Mouse (Mus musculus) thymus, adult 2 months (tissue): Measurements from ENCODE around the gene Slc2a2.

Experiments
- CTCF ChIP-seq: fragments of 200-500 bp; IDR thresholded peaks from 2 replicates; pipeline ENCODE4 v1.5.1; 2012; ENCODE audit warnings: mild to moderate bottlenecking, control low read depth, low read length, moderate library complexity, borderline replicate concordance; ENCODE audit not compliant: control insufficient read depth, poor library complexity, insufficient read depth; ENCODE audit errors: extremely low read depth
- POLR2A ChIP-seq: fragments of 200-500 bp; IDR thresholded peaks from 2 replicates; pipeline ENCODE4 v1.6.1; 2012; ENCODE audit warnings: mild to moderate bottlenecking, low read length, control low read depth, moderate library complexity; ENCODE audit not compliant: control insufficient read depth, poor library complexity, insufficient read depth; ENCODE audit errors: extremely low read depth

DNA sequence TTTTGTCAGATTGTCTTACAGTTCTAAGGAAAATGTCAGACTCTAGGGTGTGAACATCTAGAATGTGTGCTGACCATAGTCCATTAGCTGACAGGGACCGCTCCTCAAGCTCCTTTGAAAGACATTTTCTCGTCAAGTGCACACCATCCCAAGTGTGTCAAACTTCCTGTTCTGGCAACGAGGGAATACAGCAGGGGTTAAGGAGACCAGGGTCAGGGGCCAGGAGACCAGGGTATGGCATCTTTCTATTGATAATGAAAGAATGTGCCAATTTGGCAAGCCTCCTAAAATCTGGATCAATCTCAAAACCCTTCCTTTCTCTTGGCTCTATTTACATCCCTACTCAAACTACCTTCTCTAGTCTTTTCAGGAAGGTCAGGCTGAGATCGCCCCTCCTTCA lies 9.0 kb downstream of the Slc2a2 start:
- TF ChIP-seq POLR2A: no peak
- TF ChIP-seq CTCF: no peak
